Mouse (Mus musculus) thymus, postnatal 0 days (tissue): Measurements from ENCODE around the gene Rpgr. TPM values are rescaled to one million over a fixed set of nuclear protein-coding genes. Genes with fewer than 3 reads are reported as not detected.
A peak's percentile ranks its signal among the peaks of the same experiment; 100 is the strongest.

Source experiments
- DNase-seq: peaks from one replicate; pipeline ENCODE4 v3.0.0-alpha.2; 2015; ENCODE audit warnings: low spot score
- polyA plus RNA-seq: library from polyadenylated mRNA; unstranded; fragments of >200 nt; fragmentation: Nextera tagmentation; extraction: Ambion mirVana; gene quantifications from 2 replicates; pipeline ENCODE4 v1.2.1, GENCODE M21; 2015

The Rpgr gene
- 13.3 and 13.5 TPM in 2 replicates for polyA plus RNA-seq

GRCm38 (mm10) chrX:10216410-10216949 is at the start of gene Rpgr:
Gene Rpgr, minus strand, starts transcription at chrX:10216920.
- DNase-seq: peak; percentile 91

GRCm38 (mm10) chrX:10258260-10258659 is 41.5 kb upstream of the Rpgr start:
- DNase-seq: no peak

DNA sequence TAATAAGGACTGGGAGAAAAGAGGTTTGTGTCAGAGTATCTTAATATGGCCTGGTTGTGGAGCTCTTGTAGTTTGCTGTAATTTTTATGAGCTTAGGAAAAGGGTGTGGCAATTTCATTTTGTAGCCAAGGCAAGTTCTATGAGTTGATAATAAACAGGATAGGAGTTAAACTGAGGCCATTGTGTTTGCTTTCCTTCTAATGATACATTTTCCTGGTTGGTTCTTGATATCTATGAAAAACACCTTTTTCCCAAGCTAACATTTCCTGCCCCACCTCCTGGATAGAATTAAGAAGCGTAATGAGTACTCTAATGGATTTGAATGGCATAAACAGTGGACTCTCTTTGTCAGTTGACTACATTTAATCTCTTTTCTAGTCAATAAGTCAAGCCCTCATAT is 41.1 kb upstream of the Rpgr start:
- no peak for DNase-seq

DNA sequence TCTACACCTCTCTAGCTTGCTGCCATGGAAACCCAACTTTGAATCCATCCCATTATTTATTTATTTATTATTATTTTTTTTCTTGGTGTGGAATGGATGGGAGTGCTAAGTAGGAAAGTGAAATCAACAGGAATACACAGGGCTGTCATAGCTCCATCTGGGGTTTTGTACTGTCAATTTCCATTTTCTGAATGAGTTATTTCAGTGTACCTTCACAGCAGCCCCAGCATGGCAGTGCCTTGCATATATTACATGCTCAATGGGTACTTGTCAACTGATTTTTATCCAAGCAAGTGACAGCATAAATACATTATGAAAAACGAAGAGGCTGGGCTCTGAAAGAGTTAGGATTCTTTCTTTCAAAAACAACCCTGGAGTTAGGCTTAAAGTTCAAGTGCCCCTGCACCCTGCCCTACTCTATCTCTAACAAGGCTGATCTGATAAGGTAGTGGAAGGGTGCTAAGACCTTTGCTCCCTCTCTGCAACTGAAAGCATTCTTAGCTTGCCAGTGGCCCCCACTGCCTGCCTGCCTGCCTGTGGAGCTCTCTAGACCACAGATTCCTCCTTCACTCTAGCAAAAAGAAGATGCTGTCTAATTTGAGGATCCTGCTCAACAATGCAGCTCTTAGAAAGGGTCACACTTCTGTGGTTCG is 35.3 kb upstream of the Rpgr start, which contains the start of gene Otc:
Gene Otc, plus strand, starts transcription at position 454 of the 653 bp plus-strand sequence.
- DNase-seq: no peak

GRCm38 (mm10) chrX:10251357-10251756 is 34.6 kb upstream of the Rpgr start:
- no peak for DNase-seq

DNA sequence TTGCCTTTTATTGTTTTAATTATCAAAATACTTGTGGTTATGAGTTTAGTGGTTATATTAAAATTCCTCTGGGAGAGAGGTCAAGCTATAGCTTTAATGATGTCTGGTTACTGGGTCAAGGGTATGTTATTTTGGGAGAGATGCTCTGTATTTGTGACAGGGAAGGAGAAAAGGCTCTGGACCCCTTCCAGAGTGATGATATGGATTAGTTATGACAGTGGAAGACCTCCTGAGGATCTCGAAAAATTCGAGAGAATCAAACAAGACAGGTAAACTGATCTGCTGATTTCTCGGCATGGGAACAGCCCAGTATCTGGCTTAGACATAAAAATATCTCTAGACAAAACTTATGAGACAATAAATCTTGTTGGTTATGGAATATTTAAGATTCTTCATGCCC is 27.2 kb upstream of the Rpgr start:
- DNase-seq: no peak

DNA sequence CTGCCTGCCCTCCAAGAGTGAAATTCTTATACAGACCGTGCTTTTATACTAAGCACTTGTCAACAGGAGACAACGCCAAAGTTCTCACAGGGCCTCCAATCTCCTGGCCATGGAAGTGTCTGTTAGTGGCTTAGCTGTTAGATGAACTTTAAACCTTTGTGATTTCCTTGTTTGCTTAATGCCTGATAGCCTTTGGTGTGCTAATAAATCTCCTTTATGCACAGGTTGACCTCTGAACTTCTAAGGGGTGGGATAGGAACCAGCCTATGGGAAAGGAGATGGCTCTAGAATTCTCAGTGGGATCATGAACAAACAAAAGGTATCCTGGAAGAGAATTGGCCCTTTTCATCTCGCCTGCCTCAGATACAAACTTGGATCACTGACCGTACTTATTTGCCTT is 22.8 kb upstream of the Rpgr start:
- DNase-seq: no peak

GRCm38 (mm10) chrX:10234617-10235016 is 17.9 kb upstream of the Rpgr start:
- DNase-seq: no peak

DNA sequence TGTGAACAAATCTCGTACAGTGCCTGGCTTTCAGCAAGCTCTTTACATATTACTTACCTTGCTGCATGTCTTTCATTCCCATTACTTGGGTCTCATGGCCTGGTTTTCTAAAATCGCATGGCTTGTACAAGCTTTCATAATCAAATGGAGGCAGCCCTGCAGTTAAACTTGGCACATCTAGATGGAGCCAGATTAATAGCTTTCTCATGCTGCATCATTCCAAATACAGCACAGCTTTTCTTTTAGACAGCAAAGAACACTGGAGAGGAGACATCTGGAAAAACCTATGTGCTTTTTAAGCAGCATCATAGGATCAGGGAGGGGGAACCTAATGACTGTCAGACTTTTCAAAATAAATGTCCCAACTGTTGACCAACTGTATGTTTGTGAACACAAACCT is 16.3 kb upstream of the Rpgr start:
- DNase-seq: no peak

- DNase-seq: no peak
These were observed 2.6 kb upstream of the Rpgr start for GRCm38 (mm10) chrX:10219281-10219680.

- peak; percentile 55 for DNase-seq
These were observed 748 bp downstream of the Rpgr start for GRCm38 (mm10) chrX:10215972-10216371.

- no peak for DNase-seq
These were observed 10.8 kb downstream of the Rpgr start for GRCm38 (mm10) chrX:10205937-10206336.

DNA sequence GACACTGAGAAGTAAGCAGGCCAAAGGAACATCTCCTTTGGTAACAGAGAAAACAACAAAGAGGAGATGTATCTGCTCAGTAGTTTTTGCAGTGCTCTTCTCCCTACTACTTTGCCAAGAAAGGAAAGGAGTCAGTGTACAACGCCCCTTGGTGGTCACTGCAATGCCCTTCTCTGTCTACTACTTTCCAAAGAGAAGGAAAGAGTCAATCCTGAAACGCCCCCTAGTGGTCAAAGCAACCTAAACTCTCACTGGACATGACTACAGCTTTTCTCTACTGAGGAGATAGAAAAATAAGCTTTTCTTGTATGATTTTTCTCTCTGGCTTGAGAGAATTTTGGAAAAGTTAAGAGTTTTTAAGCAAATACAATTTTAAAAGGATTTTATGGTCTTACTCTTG is 15.4 kb downstream of the Rpgr start:
- peak; percentile 35 for DNase-seq

DNA sequence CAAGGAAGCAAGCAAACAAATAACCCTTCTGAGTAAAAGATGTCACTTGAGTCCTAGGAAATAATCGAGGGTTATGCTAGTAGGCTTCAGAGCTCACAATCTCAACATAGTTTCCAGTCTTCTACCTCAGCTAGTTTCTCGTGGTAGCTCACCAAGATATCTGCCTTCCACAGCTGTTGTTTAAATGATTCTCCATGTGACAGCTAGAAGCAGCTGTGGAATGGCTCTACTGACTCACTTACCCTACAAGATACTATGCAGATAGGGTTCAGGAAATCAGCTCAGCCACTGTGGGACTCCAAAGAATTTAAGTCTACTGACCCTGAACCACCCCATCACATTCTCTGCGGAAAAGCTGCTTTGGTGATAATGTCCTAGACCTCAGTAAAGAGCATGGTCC is 64.3 kb downstream of the Rpgr start:
- DNase-seq: no peak

- DNase-seq: no peak
These were observed 99.5 kb downstream of the Rpgr start, which contains the start of gene Srpx for GRCm38 (mm10) chrX:10117065-10117719. Gene Srpx, minus strand, starts transcription at chrX:10117709.

DNA sequence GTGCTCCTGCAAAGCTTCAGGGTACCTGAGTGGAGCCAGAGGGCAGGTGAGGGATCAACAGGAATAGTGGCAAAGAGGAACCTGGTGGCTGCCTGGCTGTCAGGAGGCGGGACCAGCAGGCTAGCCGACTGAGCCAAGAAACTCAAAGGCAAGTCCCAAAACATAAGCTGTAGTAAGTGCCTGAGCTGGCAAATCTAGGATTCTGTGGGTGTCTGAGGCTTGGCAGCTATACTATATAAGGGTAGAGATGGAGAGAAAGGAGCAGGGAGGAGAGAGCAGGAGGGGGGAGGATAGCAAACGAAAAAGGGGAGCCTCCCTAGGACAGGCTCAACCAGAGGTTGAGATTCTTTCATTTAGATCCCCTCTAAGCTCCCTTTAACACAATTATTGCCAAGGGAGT is 100.9 kb downstream of the Rpgr start:
- DNase-seq: no peak

DNA sequence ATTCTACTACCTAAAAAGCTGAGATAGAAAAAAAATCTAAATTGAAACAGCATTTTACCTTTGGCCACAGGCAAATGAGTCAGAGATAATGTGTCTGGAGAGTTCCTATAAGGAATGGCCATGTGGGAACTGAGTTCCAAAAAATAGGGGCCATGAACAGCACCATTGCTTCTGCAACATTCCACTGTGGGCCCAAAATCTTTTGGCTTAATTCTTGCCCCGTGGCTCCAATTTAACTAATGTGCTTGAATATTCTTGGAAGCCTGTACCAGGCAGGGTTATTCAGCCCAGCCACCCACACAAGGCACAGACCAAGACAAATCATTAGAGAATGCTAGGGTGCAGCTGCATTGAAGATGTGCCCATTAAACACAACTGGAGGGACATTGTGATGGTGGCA is 106.0 kb downstream of the Rpgr start:
- DNase-seq: no peak

GRCm38 (mm10) chrX:10108558-10108957 is 108.2 kb downstream of the Rpgr start:
- no peak for DNase-seq

DNA sequence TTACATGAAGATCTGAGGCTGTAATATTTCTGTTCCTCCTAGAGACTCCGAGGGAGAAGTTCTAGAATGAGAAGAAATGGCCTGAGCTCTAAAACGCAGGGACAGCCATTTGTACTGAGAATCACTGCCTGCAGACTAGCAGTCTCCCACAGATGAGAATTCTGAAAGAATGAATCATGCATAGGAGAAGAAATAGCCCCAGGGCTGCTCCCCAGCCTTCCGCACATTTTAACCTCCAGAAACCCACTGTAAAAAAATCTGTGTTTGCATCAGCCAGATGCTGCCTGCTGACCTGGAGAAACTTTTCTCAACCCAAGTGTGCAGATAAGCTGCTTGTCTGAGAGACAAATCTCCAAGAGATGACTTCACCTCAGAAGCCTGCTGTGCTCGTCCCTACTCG is 111.2 kb downstream of the Rpgr start:
- no peak for DNase-seq

DNA sequence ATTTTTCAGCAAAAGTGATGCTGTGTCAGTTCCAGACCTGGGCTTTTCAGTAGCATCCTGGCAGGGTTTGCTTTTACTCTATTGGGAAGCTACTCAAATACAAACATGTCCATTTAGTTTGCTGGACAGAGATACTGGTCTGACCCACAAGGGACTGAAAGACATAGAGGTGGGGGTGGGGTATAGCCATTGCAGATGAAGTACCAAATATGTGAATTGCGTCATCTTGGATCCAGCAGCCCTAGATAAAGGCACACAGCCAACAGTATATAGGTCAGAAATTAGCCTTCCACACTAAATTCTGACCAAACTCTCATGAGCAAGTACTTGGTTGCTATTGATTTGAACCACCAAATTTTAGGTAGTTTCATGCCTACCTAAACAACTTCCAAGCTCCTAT is 114.0 kb downstream of the Rpgr start:
- no peak for DNase-seq

- no peak for DNase-seq
These were observed 120.9 kb downstream of the Rpgr start for GRCm38 (mm10) chrX:10095797-10096196.

DNA sequence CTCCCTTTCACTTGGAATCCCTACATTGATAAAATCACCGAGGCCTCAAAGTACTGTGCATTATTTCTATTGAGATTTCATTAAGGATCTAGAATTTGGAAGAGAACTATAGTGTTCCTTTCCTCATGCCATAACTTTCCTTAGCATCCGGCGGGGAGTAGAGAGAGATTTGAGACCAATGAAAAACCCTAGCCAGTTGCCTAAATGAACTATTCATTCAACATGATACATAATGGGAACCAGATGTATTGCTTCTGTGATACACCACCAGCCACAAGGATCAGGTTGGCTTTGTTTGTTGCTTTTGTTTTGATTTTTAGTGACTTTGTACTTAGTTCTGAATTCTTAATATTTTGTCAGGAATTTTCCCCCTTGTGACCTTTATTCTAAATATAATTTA is 136.3 kb downstream of the Rpgr start:
- no peak for DNase-seq

GRCm38 (mm10) chrX:10079981-10080380 is 136.7 kb downstream of the Rpgr start:
- no peak for DNase-seq
